ENCODE assay signal across 8 mouse cellular contexts in genomic region chr1:42491644-42492277, GRCm38 (mm10).
DNase-seq lines count a peak whose midpoint lies in the region; ATAC-seq and TF ChIP-seq lines count a peak whose summit lies in the region.

No protein-coding gene starts in this region.

- peak overlapping the region; percentile 59 for H3K4me2 ChIP-seq in kidney, postnatal 0 days (ENCODE audit: low read length)
- H3K4me2 ChIP-seq in neural tube, embryonic 11.5 days (ENCODE audit: low read depth): peak overlapping the region; percentile 58

- no peaks in the 10 kb centered on the region for H3K9me3 ChIP-seq in kidney, postnatal 0 days (replicated peaks; ENCODE audit: low read length)
- no peaks in the 10 kb centered on the region for H3K9me3 ChIP-seq in neural tube, embryonic 11.5 days (ENCODE audit: control insufficient read depth, low read length)

- H3K4me3 ChIP-seq in kidney, postnatal 0 days (replicated peaks; ENCODE audit: low read depth, low read length): peak overlapping the region; percentile 26
- peak overlapping the region; percentile 31 for H3K4me3 ChIP-seq in neural tube, embryonic 11.5 days (ENCODE audit: low read depth, low read length)

- peak overlapping the region; percentile 13; the same call in 1 of the 2 replicates for H3K27ac ChIP-seq in kidney, postnatal 0 days
- peak overlapping the region; percentile 95 for H3K27ac ChIP-seq in neural tube, embryonic 11.5 days (ENCODE audit: low read depth, low read length)

- peak overlapping the region; percentile 49 for H3K9ac ChIP-seq in kidney, postnatal 0 days (ENCODE audit: low read depth, low read length)
- H3K9ac ChIP-seq in neural tube, embryonic 11.5 days (ENCODE audit: low read length): peak overlapping the region; percentile 62

- 0 out of 2 replicates have a peak, but pooled peaks cover 6% of the 10 kb centered on the region for H3K4me1 ChIP-seq in kidney, postnatal 0 days (replicated peaks; ENCODE audit: insufficient read depth, low read length)
- H3K4me1 ChIP-seq in neural tube, embryonic 11.5 days (ENCODE audit: control insufficient read depth, insufficient read depth, low read length): peaks cover 14% of the 10 kb centered on the region; the same call in 1 of the 2 replicates

- no peaks in the 10 kb centered on the region for H3K36me3 ChIP-seq in kidney, postnatal 0 days (ENCODE audit: insufficient read depth, low read length)
- H3K36me3 ChIP-seq in neural tube, embryonic 11.5 days (ENCODE audit: control insufficient read depth, insufficient read depth, low read length): no peaks in the 10 kb centered on the region

- H3K27me3 ChIP-seq in kidney, postnatal 0 days (ENCODE audit: insufficient read depth, low read length): no peaks in the 10 kb centered on the region
- no peaks in the 10 kb centered on the region; the same call in 1 of the 2 replicates for H3K27me3 ChIP-seq in neural tube, embryonic 11.5 days (ENCODE audit: control insufficient read depth, insufficient read depth, low read length)

- WGBS in kidney, postnatal 0 days: 4% methylated on average over 35 of the region's 35 CpGs
- WGBS in neural tube, embryonic 11.5 days: 1% methylated on average over 35 of the region's 35 CpGs

- peak; percentile 5 for DNase-seq in adrenal gland, postnatal 10 days
- DNase-seq in adrenal gland, postnatal 4 days (ENCODE audit: low spot score in 2 of 2): no peak
- peak; percentile 43 to 50 for DNase-seq in right cerebral cortex, postnatal 10 days (ENCODE audit: low spot score in 2 of 2)
- DNase-seq in right cerebral cortex, postnatal 36 days (ENCODE audit: low spot score in 2 of 2): no peak
- DNase-seq in kidney, postnatal 0 days (ENCODE audit: low spot score): no peak
- DNase-seq in neural tube, embryonic 11.5 days (ENCODE audit: low spot score): peak; percentile 66
- DNase-seq in gastrocnemius, postnatal 14 days: no peak
- DNase-seq in adrenal gland, postnatal 25 days: no peak

- no peak for ATAC-seq in kidney, postnatal 0 days (replicated peaks; ENCODE audit: low FRiP score, low read depth)
- ATAC-seq in neural tube, embryonic 11.5 days (ENCODE audit: insufficient read depth, low FRiP score, low TSS enrichment): peak; percentile 51

- intact Hi-C loops in gastrocnemius, postnatal 14 days (cut with DNase I; ENCODE audit: low total_unique reads): no loop called here

- no peak for TF ChIP-seq CTCF in kidney, postnatal 0 days (IDR thresholded peaks at IDR 0.05; ENCODE audit: low read depth)

Comparison
In these comparisons a context has a peak if more than half of its experiments do, and no peak if none do; other contexts are left out.
1. DNase-seq: peak in adrenal gland, postnatal 10 days (single experiment), right cerebral cortex, postnatal 10 days (2 of 2) and neural tube, embryonic 11.5 days (single experiment); none in adrenal gland, postnatal 4 days (0 of 2), right cerebral cortex, postnatal 36 days (0 of 2), kidney, postnatal 0 days (single experiment), gastrocnemius, postnatal 14 days (single experiment) and adrenal gland, postnatal 25 days (single experiment).